Comparison of ENCODE assay signal across 19 mouse cellular contexts in the genomic region with DNA sequence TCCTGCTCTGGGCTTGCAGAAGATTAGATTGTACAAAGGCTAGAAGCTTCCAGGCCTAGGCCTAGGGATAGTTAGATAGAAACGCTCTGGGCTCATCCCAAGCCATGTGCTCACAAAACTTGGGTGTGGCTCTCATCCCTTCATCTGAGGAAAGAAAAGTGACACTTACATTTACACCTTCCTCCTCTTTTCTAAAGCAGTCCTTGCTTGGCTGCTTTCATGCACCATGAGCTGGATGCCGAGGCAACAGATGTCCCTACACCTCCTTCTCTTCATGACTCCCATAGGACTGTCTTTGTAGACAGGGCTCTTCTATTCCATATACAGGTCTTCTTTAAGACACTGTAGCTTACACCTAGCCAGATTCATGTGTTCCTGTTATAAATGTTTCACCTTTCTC.
DNase-seq lines count a peak whose midpoint lies in the region; TF ChIP-seq lines count a peak whose summit lies in the region.
"Had no signal": no experiment of that assay in that cellular context is flagged by ENCODE, and none has a peak within 500 bp of the region (broad histone marks: within the 10 kb centered on the region; RNA-seq: fewer than 3 reads in every experiment).

No protein-coding gene starts in this region.

- H3K4me3 ChIP-seq in cortical plate, adult 2 months (ENCODE audit: insufficient read depth, low read length): no peak overlapping the region
- H3K4me3 ChIP-seq: embryonic facial prominence, embryonic 12.5 days; forebrain, embryonic 15.5 days; heart, embryonic 10.5 days; hindbrain, embryonic 12.5 days had no signal

- H3K27ac ChIP-seq in cortical plate, adult 2 months (ENCODE audit: insufficient read depth, low read length): peak overlapping the region; percentile 57; the same call in 1 of the 2 replicates
- H3K27ac ChIP-seq: embryonic facial prominence, embryonic 12.5 days; forebrain, embryonic 15.5 days; heart, embryonic 10.5 days; hindbrain, embryonic 12.5 days had no signal

- TF ChIP-seq POLR2A in cortical plate, adult 2 months (IDR thresholded peaks at IDR 0.05; ENCODE audit: extremely low read depth, insufficient read depth, low read length): no peak

- DNase-seq in left cerebral cortex, adult 18-20 months (ENCODE audit: low spot score in 2 of 2): peak; percentile 34 to 44
- DNase-seq in left cerebral cortex, postnatal 4 days: no peak
- DNase-seq in brain, adult 2 months (ENCODE audit: low read depth, low spot score): peak; percentile 81
- DNase-seq in telencephalon, adult 2 months (ENCODE audit: low read depth, low spot score): peak; percentile 81
- DNase-seq in gastrocnemius, postnatal 4 days (ENCODE audit: low spot score in 2 of 2): no peak
- DNase-seq: adrenal gland, adult 8-10 months; adrenal gland, postnatal 36 days; cerebellum, adult 11 months; cerebellum, adult 8-10 months; cerebellum, postnatal 14 days; gastrocnemius, postnatal 36 days; heart, adult 18-20 months; heart, postnatal 10 days; heart, postnatal 4 days had no signal

- no peak for TF ChIP-seq CTCF in cortical plate, adult 2 months (IDR thresholded peaks at IDR 0.05; ENCODE audit: extremely low read depth, insufficient read depth, low read length)

- no peaks in the 10 kb centered on the region for H3K4me1 ChIP-seq in cortical plate, adult 2 months (ENCODE audit: control insufficient read depth, insufficient read depth, low read length)
- H3K4me1 ChIP-seq: embryonic facial prominence, embryonic 12.5 days; forebrain, embryonic 15.5 days; heart, embryonic 10.5 days; hindbrain, embryonic 12.5 days had no signal

- intact Hi-C loops in left cerebral cortex, postnatal 4 days (cut with DNase I): no loop called here

Comparison
In these comparisons a context has a peak if more than half of its experiments do, and no peak if none do; other contexts are left out.
1. DNase-seq: peak in left cerebral cortex, adult 18-20 months (2 of 2), brain, adult 2 months (single experiment) and telencephalon, adult 2 months (single experiment); none in left cerebral cortex, postnatal 4 days (single experiment) and gastrocnemius, postnatal 4 days (0 of 2).